Mouse (Mus musculus) liver, postnatal 0 days (tissue): ENCODE measurements around the gene Cox8a.

ENCODE experiments used
- CTCF ChIP-seq: sonication (generic); IDR thresholded peaks from 2 replicates; pipeline ENCODE4 v1.5.1; 2016; ENCODE audit warnings: antibody characterized with exemption, low read depth
- EP300 ChIP-seq: IDR thresholded peaks from 2 replicates; pipeline ENCODE4 v1.6.1; 2016; ENCODE audit warnings: antibody characterized with exemption, low read depth, mild to moderate bottlenecking

GRCm38 (mm10) chr19:7189026-7189425, 28.4 kb downstream of the Cox8a start:
- no peak for TF ChIP-seq CTCF
- TF ChIP-seq EP300, result no peak
